Mouse (Mus musculus) Muller cell, postnatal 12 days (primary cell): ENCODE measurements around the gene Hdgfl3.
A peak's percentile ranks its signal among the peaks of the same experiment; 100 is the strongest.

ENCODE experiments used
- DNase-seq: peaks from one replicate; pipeline ENCODE4 v3.0.0-alpha.2; 2015; ENCODE audit errors: inconsistent ontology term

The Hdgfl3 gene

GRCm38 (mm10) chr7:81934267-81934745, at the start of gene Hdgfl3:
Hdgfl3 (minus strand) TSS chr7:81934473.
- peak; percentile 93 for DNase-seq

- no peak for DNase-seq
These were observed 49.4 kb upstream of the Hdgfl3 start for GRCm38 (mm10) chr7:81983651-81984050.

- DNase-seq = no peak
These were observed 44.0 kb upstream of the Hdgfl3 start for GRCm38 (mm10) chr7:81978304-81978703.

GRCm38 (mm10) chr7:81974616-81975015, 40.3 kb upstream of the Hdgfl3 start:
- no peak for DNase-seq

- no peak for DNase-seq
These were observed 39.7 kb upstream of the Hdgfl3 start for GRCm38 (mm10) chr7:81973939-81974338.

GRCm38 (mm10) chr7:81973339-81973738, 39.1 kb upstream of the Hdgfl3 start:
- DNase-seq = no peak

- no peak for DNase-seq
These were observed 34.7 kb upstream of the Hdgfl3 start for GRCm38 (mm10) chr7:81968975-81969374.

GRCm38 (mm10) chr7:81968451-81968850, 34.2 kb upstream of the Hdgfl3 start:
- no peak for DNase-seq

- no peak for DNase-seq
These were observed 31.9 kb upstream of the Hdgfl3 start for GRCm38 (mm10) chr7:81966195-81966594.

- peak; percentile 54 for DNase-seq
These were observed 25.4 kb upstream of the Hdgfl3 start for GRCm38 (mm10) chr7:81959704-81960103.

- DNase-seq = peak; percentile 11
These were observed 20.1 kb upstream of the Hdgfl3 start for GRCm38 (mm10) chr7:81954208-81954846.

- peak; percentile 10 for DNase-seq
These were observed 16.2 kb upstream of the Hdgfl3 start for GRCm38 (mm10) chr7:81950499-81950898.

GRCm38 (mm10) chr7:81945398-81945797, 11.1 kb upstream of the Hdgfl3 start:
- no peak for DNase-seq

GRCm38 (mm10) chr7:81934806-81935205, 533 bp upstream of the Hdgfl3 start:
- no peak for DNase-seq

- peak; percentile 85 for DNase-seq
These were observed 539 bp downstream of the Hdgfl3 start for GRCm38 (mm10) chr7:81933601-81934266.

GRCm38 (mm10) chr7:81933061-81933600, 1.1 kb downstream of the Hdgfl3 start:
- peak; percentile 7 for DNase-seq

- peak; percentile 17 for DNase-seq
These were observed 1.7 kb downstream of the Hdgfl3 start for GRCm38 (mm10) chr7:81932521-81933045.

GRCm38 (mm10) chr7:81928998-81929397, 5.3 kb downstream of the Hdgfl3 start:
- no peak for DNase-seq

GRCm38 (mm10) chr7:81921379-81921952, 12.8 kb downstream of the Hdgfl3 start:
- peak; percentile 13 for DNase-seq

- no peak for DNase-seq
These were observed 14.0 kb downstream of the Hdgfl3 start for GRCm38 (mm10) chr7:81920314-81920713.

- DNase-seq = peak; percentile 65
These were observed 16.0 kb downstream of the Hdgfl3 start for GRCm38 (mm10) chr7:81918316-81918715.

- no peak for DNase-seq
These were observed 29.3 kb downstream of the Hdgfl3 start for GRCm38 (mm10) chr7:81904926-81905325.
